Mouse (Mus musculus): ENCODE data around the gene Gm19426. TPM values are rescaled to one million over a fixed set of nuclear protein-coding genes. Genes with fewer than 3 reads are reported as not detected.

The Gm19426 gene
- polyA plus RNA-seq (2015; fragmentation: Nextera tagmentation; extraction: Ambion mirVana) = 5.7 and 6.5 TPM in 2 replicates

- Histone ChIP-seq H3K4me3 (peak within 1 kb of the TSS; percentile 91), H3K9me3 (no peaks in the 10 kb centered on the region), H3K4me2 (peak within 1 kb of the TSS; percentile 86), H3K27ac (replicated peaks) (peak within 1 kb of the TSS; percentile 100), H3K36me3 (peaks cover 20% of the 10 kb centered on the region), H3K27me3 (replicated peaks) (no peaks in the 10 kb centered on the region), H3K4me1 (peaks cover 48% of the 10 kb centered on the region), H3K9ac (peak within 1 kb of the TSS; percentile 100)
- 2% methylated on average over 25 of the region's 25 CpGs for WGBS
- peak; percentile 86 for ATAC-seq (ENCODE audit: extremely low read depth, insufficient number of reproducible peaks, low FRiP score, low TSS enrichment)
These were observed at the start of gene Gm19426 for GRCm38 (mm10) chr2:84743561-84743960. Gene Gm19426 (minus strand): TSS chr2:84743655.

GRCm38 (mm10) chr2:84793154-84793553 lies 49.7 kb upstream of the Gm19426 start:
- no peak overlapping the region for H3K27ac ChIP-seq (replicated peaks)
- peaks cover 19% of the 10 kb centered on the region; the same call in 1 of the 2 replicates for H3K9me3 ChIP-seq
- H3K9ac ChIP-seq = no peak overlapping the region
- no peaks in the 10 kb centered on the region for H3K36me3 ChIP-seq
- H3K27me3 ChIP-seq (replicated peaks) = no peaks in the 10 kb centered on the region
- 88% methylated on average over 3 of the region's 3 CpGs for WGBS
- no peak for ATAC-seq (ENCODE audit: extremely low read depth, insufficient number of reproducible peaks, low FRiP score, low TSS enrichment)
- peaks cover 22% of the 10 kb centered on the region for H3K4me1 ChIP-seq
- H3K4me2 ChIP-seq = no peak overlapping the region
- H3K4me3 ChIP-seq = no peak overlapping the region

GRCm38 (mm10) chr2:84792516-84792915 lies 49.1 kb upstream of the Gm19426 start:
- H3K4me1 ChIP-seq = peaks cover 18% of the 10 kb centered on the region
- H3K9ac ChIP-seq = no peak overlapping the region
- ATAC-seq (ENCODE audit: extremely low read depth, insufficient number of reproducible peaks, low FRiP score, low TSS enrichment) = no peak
- H3K27me3 ChIP-seq (replicated peaks) = no peaks in the 10 kb centered on the region
- H3K27ac ChIP-seq (replicated peaks) = no peak overlapping the region
- WGBS = 49% methylated on average over 3 of the region's 3 CpGs
- H3K36me3 ChIP-seq = no peaks in the 10 kb centered on the region
- no peak overlapping the region for H3K4me3 ChIP-seq
- H3K9me3 ChIP-seq = peaks cover 19% of the 10 kb centered on the region; the same call in 1 of the 2 replicates
- H3K4me2 ChIP-seq = peak overlapping the region; percentile 16; the same call in 1 of the 2 replicates

- H3K4me2 ChIP-seq = peak overlapping the region; percentile 12; the same call in 1 of the 2 replicates
These were observed 47.0 kb upstream of the Gm19426 start for GRCm38 (mm10) chr2:84790418-84790817.

GRCm38 (mm10) chr2:84788316-84788715 lies 44.9 kb upstream of the Gm19426 start:
- H3K27ac ChIP-seq (replicated peaks) = no peak overlapping the region
- no peak for ATAC-seq (ENCODE audit: extremely low read depth, insufficient number of reproducible peaks, low FRiP score, low TSS enrichment)
- no peak overlapping the region for H3K4me3 ChIP-seq
- WGBS = 55% methylated on average over 3 of the region's 3 CpGs
- H3K9me3 ChIP-seq = no peaks in the 10 kb centered on the region
- H3K9ac ChIP-seq = no peak overlapping the region
- H3K4me1 ChIP-seq = peaks cover 43% of the 10 kb centered on the region
- H3K27me3 ChIP-seq (replicated peaks) = no peaks in the 10 kb centered on the region
- no peaks in the 10 kb centered on the region for H3K36me3 ChIP-seq
- H3K4me2 ChIP-seq = no peak overlapping the region

More at GRCm38 (mm10) chr2:84790418-84790817, 47.0 kb upstream of the Gm19426 start:
- WGBS = 46% methylated on average over 9 of the region's 9 CpGs
- H3K27ac ChIP-seq (replicated peaks) = no peak overlapping the region
- peak overlapping the region; percentile 19; the same call in 1 of the 2 replicates for H3K9ac ChIP-seq
- no peak for ATAC-seq (ENCODE audit: extremely low read depth, insufficient number of reproducible peaks, low FRiP score, low TSS enrichment)
- H3K27me3 ChIP-seq (replicated peaks) = no peaks in the 10 kb centered on the region
- H3K36me3 ChIP-seq = no peaks in the 10 kb centered on the region
- peaks cover 22% of the 10 kb centered on the region for H3K4me1 ChIP-seq
- H3K9me3 ChIP-seq = peaks cover 14% of the 10 kb centered on the region; the same call in 1 of the 2 replicates
- H3K4me3 ChIP-seq = no peak overlapping the region

GRCm38 (mm10) chr2:84783840-84784566 lies 40.5 kb upstream of the Gm19426 start:
- ATAC-seq (ENCODE audit: extremely low read depth, insufficient number of reproducible peaks, low FRiP score, low TSS enrichment) = no peak
- Histone ChIP-seq H3K36me3 (no peaks in the 10 kb centered on the region), H3K27ac (replicated peaks) (peak overlapping the region; percentile 69), H3K4me3 (no peak overlapping the region), H3K27me3 (replicated peaks) (no peaks in the 10 kb centered on the region), H3K4me2 (no peak overlapping the region), H3K9ac (no peak overlapping the region), H3K9me3 (no peaks in the 10 kb centered on the region), H3K4me1 (peaks cover 36% of the 10 kb centered on the region)
- 33% methylated on average over 3 of the region's 3 CpGs for WGBS

GRCm38 (mm10) chr2:84783315-84783714 lies 39.9 kb upstream of the Gm19426 start:
- no peaks in the 10 kb centered on the region for H3K36me3 ChIP-seq
- no peaks in the 10 kb centered on the region for H3K9me3 ChIP-seq
- no peak overlapping the region for H3K9ac ChIP-seq
- ATAC-seq (ENCODE audit: extremely low read depth, insufficient number of reproducible peaks, low FRiP score, low TSS enrichment) = no peak
- peak overlapping the region; percentile 69 for H3K27ac ChIP-seq (replicated peaks)
- no peak overlapping the region for H3K4me3 ChIP-seq
- peaks cover 35% of the 10 kb centered on the region for H3K4me1 ChIP-seq
- WGBS = 53% methylated on average over 1 of the region's 1 CpGs
- H3K4me2 ChIP-seq = no peak overlapping the region
- no peaks in the 10 kb centered on the region for H3K27me3 ChIP-seq (replicated peaks)

- H3K9ac ChIP-seq = no peak overlapping the region
- H3K27ac ChIP-seq (replicated peaks) = no peak overlapping the region
- H3K36me3 ChIP-seq = no peaks in the 10 kb centered on the region
- no peak for ATAC-seq (ENCODE audit: extremely low read depth, insufficient number of reproducible peaks, low FRiP score, low TSS enrichment)
- H3K4me1 ChIP-seq = peaks cover 28% of the 10 kb centered on the region
- H3K4me3 ChIP-seq = no peak overlapping the region
- no peaks in the 10 kb centered on the region for H3K27me3 ChIP-seq (replicated peaks)
- no peak overlapping the region for H3K4me2 ChIP-seq
- H3K9me3 ChIP-seq = no peaks in the 10 kb centered on the region
- WGBS = 57% methylated on average over 6 of the region's 6 CpGs
These were observed 35.8 kb upstream of the Gm19426 start for GRCm38 (mm10) chr2:84779210-84779609.

GRCm38 (mm10) chr2:84777706-84778105 lies 34.3 kb upstream of the Gm19426 start:
- no peaks in the 10 kb centered on the region for H3K9me3 ChIP-seq
- no peak overlapping the region for H3K4me3 ChIP-seq
- H3K4me2 ChIP-seq = no peak overlapping the region
- H3K27ac ChIP-seq (replicated peaks) = no peak overlapping the region
- H3K4me1 ChIP-seq = peaks cover 14% of the 10 kb centered on the region
- no peak for ATAC-seq (ENCODE audit: extremely low read depth, insufficient number of reproducible peaks, low FRiP score, low TSS enrichment)
- WGBS = 50% methylated on average over 3 of the region's 3 CpGs
- H3K36me3 ChIP-seq = no peaks in the 10 kb centered on the region
- peaks cover 5% of the 10 kb centered on the region; the same call in 1 of the 2 replicates for H3K27me3 ChIP-seq (replicated peaks)
- H3K9ac ChIP-seq = no peak overlapping the region

- Histone ChIP-seq H3K4me3 (no peak overlapping the region), H3K27ac (replicated peaks) (no peak overlapping the region), H3K4me1 (peaks cover 14% of the 10 kb centered on the region), H3K27me3 (replicated peaks) (peaks cover 5% of the 10 kb centered on the region; the same call in 1 of the 2 replicates), H3K36me3 (no peaks in the 10 kb centered on the region), H3K4me2 (no peak overlapping the region), H3K9me3 (no peaks in the 10 kb centered on the region), H3K9ac (no peak overlapping the region)
- ATAC-seq (ENCODE audit: extremely low read depth, insufficient number of reproducible peaks, low FRiP score, low TSS enrichment) = no peak
- 78% methylated on average over 6 of the region's 6 CpGs for WGBS
These were observed 32.2 kb upstream of the Gm19426 start for GRCm38 (mm10) chr2:84775665-84776064.

GRCm38 (mm10) chr2:84775241-84775640 lies 31.8 kb upstream of the Gm19426 start, which contains the start of gene Serping1:
Gene Serping1 (minus strand): TSS chr2:84775444.
- H3K36me3 ChIP-seq = no peaks in the 10 kb centered on the region
- 63% methylated on average over 9 of the region's 9 CpGs for WGBS
- no peak for ATAC-seq (ENCODE audit: extremely low read depth, insufficient number of reproducible peaks, low FRiP score, low TSS enrichment)
- H3K9me3 ChIP-seq = no peaks in the 10 kb centered on the region
- H3K27ac ChIP-seq (replicated peaks) = peak within 1 kb of the TSS; percentile 30
- H3K9ac ChIP-seq = peak within 1 kb of the TSS; percentile 80
- H3K4me1 ChIP-seq = peaks cover 14% of the 10 kb centered on the region
- H3K4me3 ChIP-seq = peak within 1 kb of the TSS; percentile 38
- H3K27me3 ChIP-seq (replicated peaks) = peaks cover 5% of the 10 kb centered on the region; the same call in 1 of the 2 replicates
- H3K4me2 ChIP-seq = peak within 1 kb of the TSS; percentile 70

Measured in heart, embryonic 13.5 days (tissue).